Mouse (Mus musculus) bone marrow, adult 2 months (tissue): Measurements from ENCODE around the gene Klrb1f.

Experiments
- CTCF ChIP-seq: fragments of 200-500 bp; IDR thresholded peaks from 2 replicates; pipeline ENCODE4 v1.5.1; 2011; ENCODE audit warnings: low read length, control low read depth; ENCODE audit not compliant: control insufficient read depth, insufficient read depth
- POLR2A ChIP-seq: fragments of 200-500 bp; IDR thresholded peaks from 2 replicates; pipeline ENCODE4 v1.6.1; 2011; ENCODE audit warnings: low read depth, mild to moderate bottlenecking, control low read depth, low read length, borderline replicate concordance; ENCODE audit not compliant: control insufficient read depth

DNA sequence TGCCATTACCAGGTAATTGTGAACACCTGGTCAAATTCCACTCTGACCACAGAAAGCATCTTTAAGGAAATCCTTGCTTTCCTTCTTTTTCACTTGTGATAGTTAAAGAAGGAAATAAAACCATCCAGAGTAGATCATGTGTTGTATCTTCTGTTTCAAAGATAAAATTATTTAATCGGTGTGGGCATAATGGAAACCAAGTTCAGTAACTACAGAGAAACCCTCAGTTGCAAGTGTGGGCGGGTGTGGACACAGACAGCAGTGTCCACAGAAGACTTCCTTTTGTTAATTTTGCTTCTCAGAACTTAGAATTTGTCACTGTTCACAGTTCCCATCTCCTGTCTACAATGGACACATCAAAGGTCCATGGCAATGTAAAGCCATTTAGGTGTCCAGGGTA lies at the start of gene Klrb1f:
- TF ChIP-seq CTCF (no peak), POLR2A (no peak)
